8 mouse cellular contexts compared by ENCODE assay signal in genomic region chr9:54068777-54069176, GRCm38 (mm10). TPM values are rescaled to one million over a fixed set of nuclear protein-coding genes. Genes with fewer than 3 reads are reported as not detected.
DNase-seq lines count a peak whose midpoint lies in the region; ATAC-seq lines count a peak whose summit lies in the region.

No protein-coding gene starts in this region.

- H3K27me3 ChIP-seq in hindbrain, embryonic 12.5 days: peaks cover 35% of the 10 kb centered on the region
- H3K27me3 ChIP-seq in lung, embryonic 16.5 days (ENCODE audit: control insufficient read depth, insufficient read depth, low read depth, low read length): peaks cover 19% of the 10 kb centered on the region

- peak; percentile 64 for DNase-seq in NIH3T3 (ENCODE audit: low read depth)
- DNase-seq in cerebellum, postnatal 10 days: peak; percentile 87 to 94
- peak; percentile 40 to 53 for DNase-seq in frontal cortex, postnatal 36 days (ENCODE audit: low spot score in 2 of 2)
- DNase-seq in layer of hippocampus, postnatal 14 days (ENCODE audit: low spot score in 2 of 2): peak; percentile 56 to 76
- peak; percentile 52 for DNase-seq in ovary, postnatal 14 days (ENCODE audit: low spot score)
- DNase-seq in c-Kit-positive CD71-positive TER-119-positive erythroid progenitor cells, embryonic 14.5 days (ENCODE audit: low spot score): no peak

- H3K27ac ChIP-seq in hindbrain, embryonic 12.5 days: no peak overlapping the region
- H3K27ac ChIP-seq in lung, embryonic 16.5 days (ENCODE audit: low read length): no peak overlapping the region

- H3K9ac ChIP-seq in hindbrain, embryonic 12.5 days: peak overlapping the region; percentile 71
- H3K9ac ChIP-seq in lung, embryonic 16.5 days (ENCODE audit: low read length): peak overlapping the region; percentile 50

- H3K4me3 ChIP-seq in hindbrain, embryonic 12.5 days: peak overlapping the region; percentile 60
- peak overlapping the region; percentile 52 for H3K4me3 ChIP-seq in lung, embryonic 16.5 days (ENCODE audit: low read length)

- WGBS in hindbrain, embryonic 12.5 days: under 1% methylated on average over 11 of the region's 11 CpGs
- WGBS in lung, embryonic 16.5 days: under 1% methylated on average over 11 of the region's 11 CpGs

- no peaks in the 10 kb centered on the region for H3K9me3 ChIP-seq in hindbrain, embryonic 12.5 days (replicated peaks)
- no peaks in the 10 kb centered on the region for H3K9me3 ChIP-seq in lung, embryonic 16.5 days (ENCODE audit: control insufficient read depth, low read length)

- peak overlapping the region; percentile 100 for H3K4me2 ChIP-seq in hindbrain, embryonic 12.5 days (replicated peaks)
- peak overlapping the region; percentile 80 for H3K4me2 ChIP-seq in lung, embryonic 16.5 days (ENCODE audit: low read depth, low read length)

- no peak for ATAC-seq in hindbrain, embryonic 12.5 days (ENCODE audit: low FRiP score)
- peak; percentile 74 for ATAC-seq in lung, embryonic 16.5 days (ENCODE audit: low read depth)

- no peaks in the 10 kb centered on the region for H3K36me3 ChIP-seq in hindbrain, embryonic 12.5 days
- no peaks in the 10 kb centered on the region for H3K36me3 ChIP-seq in lung, embryonic 16.5 days (ENCODE audit: control insufficient read depth, insufficient read depth, low read length)

- peaks cover 15% of the 10 kb centered on the region for H3K4me1 ChIP-seq in hindbrain, embryonic 12.5 days
- peaks cover 10% of the 10 kb centered on the region; the same call in 1 of the 2 replicates for H3K4me1 ChIP-seq in lung, embryonic 16.5 days (replicated peaks; ENCODE audit: control insufficient read depth, insufficient read depth, low read length)

RNA-seq across cellular contexts. Expression of gene Tnfaip8l3, which starts 0.6 kb away (rescaled TPM):
- 0.13 and 0.31 TPM in 2 replicates for polyA plus RNA-seq in hindbrain, embryonic 12.5 days (2016; fragmentation: Nextera tagmentation; extraction: Ambion mirVana)
- total RNA-seq in layer of hippocampus, postnatal 14 days (2021): 10 to 100 TPM; 24.3 to 26.7 TPM
- 0.73 and 1.1 TPM in 2 replicates for polyA plus RNA-seq in lung, embryonic 16.5 days (2015; fragmentation: Nextera tagmentation; extraction: Ambion mirVana)
